Mouse (Mus musculus) c-Kit-positive CD71-positive TER-119-positive erythroid progenitor cells, embryonic 14.5 days (primary cell): ENCODE results near the gene Sel1l3.

Experiments used
- DNase-seq: peaks from one replicate; pipeline ENCODE4 v3.0.0-alpha.2; 2013; ENCODE audit warnings: low spot score

The Sel1l3 gene

DNA sequence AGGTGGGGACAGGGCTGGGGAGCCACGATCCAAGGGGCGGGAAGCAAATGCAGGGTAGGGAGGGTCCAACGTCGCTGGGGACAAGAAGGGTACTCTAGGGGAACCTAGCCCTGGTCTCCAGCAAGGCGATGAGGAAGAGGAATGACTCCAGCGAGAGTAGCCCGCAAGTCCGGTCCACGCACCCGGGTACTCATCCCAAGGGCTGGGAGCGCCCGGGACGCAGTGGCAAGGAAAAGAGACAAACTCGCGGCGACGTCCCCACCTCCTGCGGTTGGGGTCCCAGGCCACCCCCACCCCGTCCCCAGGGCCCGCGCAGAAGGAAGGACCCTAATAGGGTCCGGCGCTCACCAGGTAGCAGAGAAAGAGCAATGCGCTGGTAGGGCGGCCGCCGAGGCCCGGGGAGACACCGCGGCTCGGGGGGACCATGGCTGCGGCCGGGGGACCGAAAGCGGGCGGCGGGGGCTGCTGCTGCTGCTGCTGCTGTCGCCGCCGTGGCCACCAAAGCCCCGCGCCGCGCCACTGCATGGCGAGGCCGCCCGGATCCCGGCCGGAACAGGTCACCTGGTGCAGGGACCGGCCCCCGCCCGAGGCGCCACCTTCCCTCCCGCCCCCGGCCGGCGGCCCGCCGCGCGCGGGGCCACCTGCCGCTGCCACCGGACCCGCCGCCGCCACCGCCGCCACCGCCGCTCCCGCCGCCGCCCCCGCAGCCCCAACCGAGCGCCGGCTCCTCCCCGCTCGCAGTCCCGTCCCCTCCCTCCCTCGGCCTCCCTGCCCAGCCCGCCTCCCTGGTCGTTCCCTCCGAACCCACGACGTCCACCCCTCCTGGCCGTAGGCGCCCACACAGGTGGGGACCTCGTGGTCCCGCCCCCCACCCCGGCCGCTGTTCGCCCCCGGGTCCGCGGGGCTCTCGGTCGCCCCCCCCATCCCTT lies 681 bp downstream of the Sel1l3 start:
- DNase-seq, result no peak

DNA sequence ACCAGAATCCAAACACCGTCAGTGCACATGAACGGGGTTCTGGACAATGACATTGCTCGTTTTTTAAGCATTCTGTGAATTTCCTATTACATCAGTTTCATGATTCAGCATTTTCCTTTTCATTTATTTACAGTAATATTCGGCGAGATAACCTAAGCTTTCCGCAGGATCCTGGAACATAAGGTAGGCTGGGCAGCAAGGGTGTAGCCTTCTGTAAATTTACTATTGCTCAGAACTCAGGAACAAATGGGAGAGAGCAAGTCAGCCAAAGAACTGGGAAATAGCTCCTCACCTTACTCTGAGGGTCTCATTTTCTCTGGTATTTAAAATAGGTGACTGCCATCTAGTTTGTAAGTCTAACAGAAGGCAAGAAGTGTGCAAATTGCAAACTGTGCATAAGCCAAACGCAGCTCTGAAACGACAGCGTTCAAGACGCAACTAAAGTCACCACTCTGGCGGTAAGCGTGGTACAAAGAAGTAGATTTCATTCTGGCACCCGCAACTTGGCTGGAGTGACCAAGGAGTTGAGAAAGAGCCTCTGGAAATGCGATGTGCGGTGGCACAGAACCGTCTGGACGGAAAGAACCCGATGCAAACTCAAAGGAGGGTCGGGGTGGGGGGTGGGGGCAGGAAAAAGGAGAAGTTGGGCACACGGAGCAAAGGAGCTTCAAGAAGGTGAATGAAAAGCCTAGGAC lies 1.5 kb downstream of the Sel1l3 start:
- DNase-seq, result no peak

DNA sequence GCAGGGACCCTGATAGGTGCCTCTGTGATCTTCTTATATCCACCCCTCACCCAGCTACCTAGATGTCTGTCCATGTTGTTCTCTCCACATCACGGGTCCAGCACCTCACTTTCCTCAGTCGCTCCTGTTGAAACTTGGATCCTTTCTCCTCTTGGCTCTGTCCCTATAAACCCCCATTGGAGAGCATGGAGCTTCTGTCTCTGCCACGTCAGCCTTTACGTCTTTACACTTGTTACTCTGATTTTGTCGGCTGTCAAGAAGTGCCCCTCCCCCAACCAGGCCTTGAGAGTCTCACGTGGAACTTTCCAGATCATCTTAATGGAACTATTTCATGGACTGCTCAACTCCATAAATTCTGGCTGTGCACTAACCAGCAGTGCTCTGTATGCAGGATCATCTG lies 2.5 kb downstream of the Sel1l3 start:
- no peak for DNase-seq

DNA sequence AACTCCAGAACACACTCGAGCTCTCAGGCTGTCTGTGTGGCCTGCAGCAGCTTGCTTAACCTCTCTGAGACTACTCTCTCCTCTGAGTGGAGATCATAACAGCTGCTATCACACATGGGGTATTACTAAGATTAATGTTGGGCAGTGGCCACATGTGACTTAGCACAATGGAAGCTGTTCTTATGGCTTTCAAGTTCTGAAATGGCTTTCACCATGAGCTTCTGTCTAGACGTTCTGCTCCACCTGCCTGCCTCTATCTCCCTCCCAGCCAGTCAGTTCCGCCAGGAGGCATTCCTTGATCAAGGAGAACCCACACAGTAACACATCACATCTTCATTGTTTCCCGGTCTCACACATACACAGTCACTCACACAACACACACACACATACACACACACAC lies 3.2 kb downstream of the Sel1l3 start:
- no peak for DNase-seq

DNA sequence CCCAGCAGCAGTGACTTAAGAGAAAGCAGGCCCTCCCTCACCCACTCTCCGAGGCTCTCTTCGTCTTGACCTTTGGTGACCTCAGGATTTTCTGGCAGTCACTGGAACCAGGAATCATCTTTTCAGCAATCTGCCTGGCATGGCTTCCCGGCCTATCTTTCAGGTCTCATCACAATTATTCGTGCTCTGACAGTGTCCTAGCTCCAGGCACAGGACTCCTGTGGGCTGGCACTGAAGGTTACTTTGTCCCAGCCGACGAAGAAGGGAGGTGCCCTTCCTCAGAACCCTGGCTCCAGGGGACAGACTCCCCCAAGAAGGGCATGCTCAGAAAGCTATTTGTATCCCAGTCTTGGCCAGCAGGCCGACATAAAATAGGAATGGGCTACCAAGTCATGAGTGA lies 4.0 kb downstream of the Sel1l3 start:
- DNase-seq, result no peak

DNA sequence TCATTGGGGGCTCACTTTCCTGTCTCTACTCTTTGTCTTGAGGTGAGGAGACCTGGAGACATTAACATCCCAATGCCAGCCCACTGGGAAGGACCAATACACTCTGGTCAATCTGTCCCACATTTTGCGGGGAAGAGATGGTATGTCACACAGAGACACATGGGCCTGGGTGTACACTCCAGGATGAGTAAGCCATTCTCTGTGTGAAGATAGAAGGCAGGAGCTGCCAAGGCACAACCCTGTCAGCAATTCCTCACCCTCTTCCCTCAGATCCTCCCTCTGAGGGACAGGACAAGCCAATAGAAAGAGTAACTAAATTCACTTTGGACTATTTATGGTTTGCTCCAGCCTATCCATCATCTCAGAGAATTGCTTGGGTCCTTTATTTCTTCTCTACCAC lies 5.0 kb downstream of the Sel1l3 start:
- DNase-seq, result no peak

DNA sequence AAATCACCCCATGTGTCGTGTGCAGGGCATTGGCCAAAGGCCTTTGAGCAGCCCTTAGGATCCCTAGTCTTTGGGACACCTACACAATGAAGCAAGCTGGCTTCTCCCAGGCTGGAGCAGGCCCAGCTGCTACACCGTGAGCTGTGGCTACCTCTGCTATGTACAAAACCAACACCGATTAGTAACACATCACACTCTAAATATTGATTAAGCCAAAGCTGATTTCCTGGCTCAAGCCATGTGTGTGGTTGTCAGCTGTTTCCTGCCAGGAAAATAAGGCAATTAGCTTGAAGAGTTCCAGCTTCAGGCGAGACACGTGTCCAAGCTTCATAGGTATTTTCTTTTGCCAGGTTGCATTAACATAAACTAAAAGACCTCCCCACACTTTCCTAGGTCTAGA lies 7.2 kb downstream of the Sel1l3 start:
- no peak for DNase-seq

DNA sequence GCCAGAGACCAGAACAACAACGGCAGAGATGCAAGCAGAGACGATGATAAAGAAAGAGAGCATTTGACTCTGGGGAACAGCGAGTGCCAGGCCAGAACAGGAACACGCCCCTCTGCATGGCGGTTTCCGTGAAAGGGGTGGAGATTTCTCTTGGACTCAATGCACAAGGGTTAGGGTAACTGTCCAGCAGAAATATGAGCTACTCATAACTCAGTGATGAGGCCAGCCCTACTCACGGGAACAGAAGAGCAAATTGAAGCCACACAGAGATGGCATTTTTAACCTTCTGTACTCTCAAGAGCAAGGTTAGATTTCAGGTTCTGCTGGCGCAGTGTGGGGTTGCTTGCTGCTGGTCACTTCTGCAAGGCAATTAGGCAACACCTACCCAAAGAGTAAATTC lies 11.0 kb downstream of the Sel1l3 start:
- no peak for DNase-seq

DNA sequence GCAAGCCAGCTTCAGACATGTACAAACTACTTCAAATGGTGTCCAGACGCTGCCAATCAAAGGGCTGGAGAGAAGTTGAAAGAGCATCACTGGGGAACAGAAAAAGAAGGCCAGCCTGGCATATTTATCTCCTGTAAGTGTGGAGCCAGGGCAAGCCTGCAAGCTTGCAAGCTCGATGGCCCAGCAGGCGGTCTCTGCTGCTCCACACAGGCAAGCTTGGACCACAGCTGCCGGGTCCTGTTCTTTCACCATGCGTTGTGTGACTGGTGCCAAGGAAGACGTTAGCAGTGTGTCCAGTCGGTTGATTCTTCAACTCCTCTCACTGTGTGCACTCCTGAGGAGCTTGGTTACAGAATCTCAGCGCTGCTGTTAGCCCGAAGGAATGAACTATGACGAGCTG lies 12.9 kb downstream of the Sel1l3 start:
- DNase-seq, result no peak

DNA sequence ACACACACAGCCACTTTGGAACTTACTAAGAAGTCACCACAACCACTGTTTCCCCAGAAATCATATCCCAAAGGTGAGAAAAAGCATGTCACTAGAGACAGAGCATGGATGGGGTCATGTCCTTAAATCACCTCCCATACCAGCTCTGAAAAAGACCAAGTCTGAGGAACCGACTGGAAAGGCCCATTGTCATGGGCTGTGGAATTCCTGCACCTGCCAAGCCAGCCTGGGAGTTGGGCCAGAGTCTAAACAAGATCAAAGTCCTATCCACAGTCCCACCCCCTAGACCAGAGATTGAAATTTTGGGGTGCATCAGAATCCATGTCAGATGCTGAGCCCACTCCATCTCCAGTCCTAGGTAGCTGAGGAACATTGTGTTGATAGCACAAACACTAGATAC lies 15.3 kb downstream of the Sel1l3 start:
- DNase-seq, result no peak

DNA sequence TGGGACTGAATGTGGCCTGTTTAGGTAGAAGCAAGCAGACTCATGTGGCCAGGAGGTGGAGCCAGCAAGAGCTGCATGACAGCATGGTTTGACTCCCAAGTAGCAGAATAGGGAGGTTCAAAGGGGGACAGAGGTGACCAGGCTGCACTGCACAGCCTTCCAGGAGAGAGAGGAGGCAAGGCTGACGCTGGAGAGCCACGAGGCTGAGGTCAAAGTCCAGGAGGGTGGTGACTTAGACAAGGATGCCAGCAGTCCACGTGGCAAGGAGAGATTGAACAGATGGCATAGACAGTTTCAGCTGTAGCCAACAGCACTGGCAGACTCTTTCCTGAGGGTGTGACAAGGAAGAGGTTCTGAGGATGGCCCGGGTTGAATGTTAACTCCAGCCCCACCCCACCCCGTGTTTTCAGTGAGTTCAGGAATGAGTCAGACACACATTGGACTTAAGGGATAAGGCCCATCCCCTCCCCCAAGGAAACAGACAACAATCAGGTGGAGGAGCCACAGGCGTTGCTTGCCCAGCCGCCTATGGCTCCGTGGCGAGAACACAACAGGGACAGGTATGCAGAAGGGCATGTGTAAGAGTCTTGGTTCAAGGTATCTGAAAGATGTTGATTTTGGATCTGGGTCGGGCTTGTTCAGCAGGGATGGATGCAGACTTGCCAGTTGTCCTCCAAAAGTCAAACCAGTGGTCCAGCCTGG lies 17.2 kb downstream of the Sel1l3 start:
- no peak for DNase-seq

DNA sequence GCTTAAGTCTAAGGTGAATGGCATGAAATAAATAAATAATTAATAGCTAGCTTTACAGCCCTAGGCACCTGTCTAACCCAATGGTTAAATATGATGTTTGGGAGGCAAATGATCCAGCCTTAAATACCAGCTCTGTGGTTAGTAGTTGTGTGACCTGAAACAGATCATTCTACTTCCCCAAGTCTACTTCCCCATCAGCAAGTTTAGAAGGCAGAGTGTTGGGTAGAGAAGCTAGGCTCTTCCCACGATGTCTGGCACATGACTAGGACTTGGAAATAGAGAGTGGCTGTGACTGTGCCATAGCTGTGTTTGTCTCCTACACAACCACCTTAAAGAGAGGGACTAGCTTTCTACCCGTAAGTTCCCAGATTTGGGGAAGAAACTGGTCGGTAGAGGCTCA lies 18.9 kb downstream of the Sel1l3 start:
- DNase-seq, result no peak

DNA sequence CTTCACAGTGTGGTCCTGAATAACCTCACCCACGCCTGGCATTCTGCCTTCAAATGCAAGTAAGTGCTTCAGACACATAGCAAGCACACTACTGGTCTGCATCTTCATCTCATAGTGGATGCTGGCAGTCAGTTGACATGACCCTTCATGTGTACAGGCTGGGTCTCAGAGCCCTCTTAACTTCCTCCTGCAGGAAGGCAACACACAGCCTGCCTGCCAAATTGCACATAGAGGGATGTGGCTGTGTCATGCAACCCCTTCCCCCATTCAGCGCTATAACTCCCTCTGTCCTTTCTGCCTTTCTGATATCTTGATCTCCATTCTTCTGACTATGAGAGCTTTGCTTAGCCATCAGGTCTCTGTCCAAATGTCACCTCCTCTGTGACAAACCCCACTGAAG lies 19.3 kb downstream of the Sel1l3 start:
- no peak for DNase-seq

DNA sequence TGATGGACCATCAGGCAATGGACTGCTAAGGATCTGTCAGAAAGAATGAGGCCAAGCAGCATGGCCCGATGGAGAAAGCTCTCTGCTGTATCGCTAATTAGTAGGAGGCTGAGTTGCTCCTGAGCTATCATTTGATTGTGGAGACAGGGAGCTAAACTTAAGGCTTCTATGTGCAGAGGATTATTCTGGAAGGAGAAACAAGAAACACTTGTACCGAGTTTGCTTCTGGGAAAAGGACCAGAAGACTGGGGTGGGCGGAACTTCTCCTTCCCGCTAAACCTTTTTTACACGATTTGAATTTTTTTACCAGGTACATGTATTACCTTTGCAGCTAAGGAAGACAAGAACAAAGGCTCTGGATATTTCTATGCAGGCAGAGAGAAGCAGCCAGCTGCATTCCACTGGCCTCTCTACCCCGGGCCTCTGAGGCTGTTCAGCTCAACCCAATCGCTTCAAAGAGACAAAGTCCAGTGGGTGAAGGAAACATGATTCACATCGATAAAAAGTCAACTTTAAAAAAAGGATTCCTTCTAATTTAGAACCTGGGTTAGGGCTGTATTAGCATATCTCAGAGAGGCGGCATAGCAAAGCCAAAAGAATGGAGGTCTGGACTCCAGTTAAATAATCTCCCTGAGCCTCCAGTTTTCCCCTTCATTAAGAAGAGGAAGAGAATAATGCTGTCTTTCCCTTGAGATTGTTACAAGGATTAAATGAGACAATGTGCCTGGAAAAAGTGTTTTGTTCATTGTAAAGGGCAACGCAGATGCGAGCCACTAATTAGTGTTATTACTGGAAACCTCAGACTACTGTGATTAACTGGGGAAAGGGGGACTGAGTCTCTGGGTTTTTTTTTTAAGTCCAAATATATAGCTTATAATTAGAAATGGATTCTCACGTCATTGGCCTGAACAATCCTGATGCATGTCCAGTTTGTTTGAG lies 20.4 kb downstream of the Sel1l3 start:
- DNase-seq, result no peak

DNA sequence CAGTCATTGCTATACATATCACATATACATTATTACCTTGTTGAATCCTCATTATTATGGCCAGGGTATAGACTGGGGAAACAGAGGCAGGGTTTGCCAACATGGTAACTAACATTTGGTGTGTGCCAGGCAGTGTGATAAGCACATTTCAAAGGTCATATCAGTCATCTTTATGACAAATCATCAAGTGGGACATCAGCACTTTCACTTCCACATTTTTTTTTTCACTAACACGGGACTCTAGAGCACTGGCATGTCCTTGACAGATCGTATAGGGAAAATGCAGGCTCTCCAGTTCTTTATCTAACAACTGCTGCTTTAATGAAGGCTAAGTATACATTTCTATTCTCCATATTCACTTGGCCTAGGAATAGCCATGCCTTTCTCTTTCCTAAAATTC lies 25.1 kb downstream of the Sel1l3 start:
- DNase-seq, result no peak

DNA sequence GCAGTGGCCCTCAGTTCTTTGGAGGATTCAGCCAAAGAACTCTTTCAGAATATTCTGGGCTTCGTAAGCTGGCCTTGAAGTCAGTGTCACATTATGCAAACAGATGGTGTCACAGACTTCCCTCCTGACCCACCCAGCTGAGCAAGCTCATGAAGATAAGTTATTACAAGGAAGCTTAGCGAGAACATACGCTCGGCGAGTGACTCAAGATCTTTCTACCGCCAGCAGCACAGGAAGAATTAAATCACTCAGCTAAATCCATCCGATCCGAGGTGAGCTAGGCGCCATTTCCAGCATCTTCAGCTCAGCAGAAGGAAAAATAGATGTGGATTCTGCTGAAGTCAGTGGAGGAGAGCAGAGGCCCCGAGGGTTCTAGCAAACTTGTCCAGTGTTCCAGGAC lies 26.5 kb downstream of the Sel1l3 start:
- no peak for DNase-seq

DNA sequence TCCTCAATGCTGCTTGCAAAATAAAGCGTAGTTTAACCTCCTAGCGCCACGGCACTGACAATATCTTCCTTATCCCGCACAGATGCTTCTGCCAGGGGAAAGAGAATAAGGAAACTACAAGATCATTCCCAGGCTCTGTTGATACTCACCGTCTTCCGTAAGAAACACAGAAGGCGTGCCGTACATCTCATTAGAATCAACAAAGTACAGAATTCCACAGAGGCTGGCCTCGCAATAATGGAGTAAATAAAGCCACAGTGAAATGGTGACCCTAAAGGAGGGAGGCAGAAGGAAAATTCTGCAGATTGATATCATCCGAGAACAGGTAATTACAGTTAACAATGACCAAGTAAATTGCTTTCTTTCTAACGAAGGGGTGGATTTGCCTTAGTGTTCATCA lies 27.9 kb downstream of the Sel1l3 start:
- DNase-seq, result no peak

DNA sequence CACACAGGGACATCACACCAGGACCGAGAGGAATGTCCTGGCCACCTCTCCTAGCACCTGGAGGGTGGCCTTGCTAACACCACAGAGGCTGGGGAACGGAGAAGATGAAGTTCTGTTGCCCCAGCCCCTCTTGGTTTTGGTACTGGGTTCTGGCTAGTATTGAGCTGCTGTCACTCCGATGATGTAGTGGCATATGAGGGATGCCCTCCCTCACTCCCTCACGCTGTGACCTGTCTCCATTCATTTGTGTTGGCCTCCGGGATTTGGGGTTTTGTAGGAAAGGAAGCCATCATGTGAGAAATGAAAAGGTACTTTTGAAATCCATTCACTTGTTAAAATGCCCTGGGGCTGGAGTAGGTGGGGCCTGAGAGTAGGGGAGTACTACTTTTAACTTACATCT lies 33.8 kb downstream of the Sel1l3 start:
- DNase-seq, result no peak

DNA sequence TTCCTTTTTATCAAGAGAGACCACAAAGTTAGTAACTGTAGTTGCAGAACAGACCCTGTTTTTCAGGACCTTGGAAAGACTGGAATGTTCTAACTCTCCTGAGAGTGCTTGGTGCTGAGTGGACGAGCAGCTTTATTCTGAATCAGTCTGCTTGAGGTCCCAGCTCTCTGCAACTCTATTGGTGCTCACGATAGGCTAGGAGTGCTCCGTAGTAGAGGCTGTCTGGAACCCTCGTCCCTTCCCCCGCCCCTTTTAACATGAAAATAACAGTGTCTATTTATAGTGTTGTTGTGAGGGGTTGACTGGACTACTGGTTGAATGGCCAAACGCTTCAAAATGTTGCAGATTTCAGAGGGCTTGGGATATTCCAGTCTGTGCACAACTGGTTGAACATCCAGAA lies 37.0 kb downstream of the Sel1l3 start:
- DNase-seq, result no peak

DNA sequence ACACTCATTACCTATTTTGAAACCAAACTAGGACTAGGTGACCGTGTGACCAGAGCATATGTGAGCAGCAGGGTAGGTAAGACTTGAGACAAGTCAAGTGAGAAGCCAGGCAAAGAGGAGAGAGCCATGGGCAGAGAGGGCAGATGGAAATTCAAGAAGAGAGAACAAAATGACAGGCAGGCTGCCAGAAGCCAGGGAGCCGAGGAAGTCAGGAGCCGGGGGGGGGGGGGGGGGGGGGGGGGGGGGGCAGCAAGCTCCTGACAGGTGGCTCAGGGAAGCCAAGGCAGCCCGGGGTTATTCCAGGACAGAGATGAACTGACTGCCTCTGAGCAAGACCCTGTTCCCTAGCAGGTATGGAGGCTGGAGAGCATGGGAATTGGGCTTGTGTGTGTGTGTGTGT lies 37.7 kb downstream of the Sel1l3 start:
- DNase-seq, result no peak

DNA sequence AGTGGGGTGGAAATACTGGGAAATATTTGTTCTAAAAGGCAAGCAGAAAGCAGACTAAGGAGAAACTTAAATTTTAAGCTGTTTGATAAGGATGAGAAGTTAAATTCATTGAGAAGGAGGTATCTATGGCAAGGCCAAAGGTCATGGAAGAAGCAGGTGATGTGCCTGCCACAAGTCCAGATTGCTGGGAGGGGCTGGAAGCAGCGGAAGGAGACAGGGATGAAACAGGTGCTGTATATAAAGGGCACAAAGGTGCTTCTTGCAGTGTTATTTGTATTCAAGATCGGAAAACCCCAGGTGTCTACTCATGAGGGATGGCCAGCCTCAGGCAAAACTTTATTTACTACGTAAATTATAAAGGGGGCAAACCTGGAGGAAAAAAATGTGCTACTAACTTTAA lies 38.5 kb downstream of the Sel1l3 start:
- DNase-seq, result no peak

DNA sequence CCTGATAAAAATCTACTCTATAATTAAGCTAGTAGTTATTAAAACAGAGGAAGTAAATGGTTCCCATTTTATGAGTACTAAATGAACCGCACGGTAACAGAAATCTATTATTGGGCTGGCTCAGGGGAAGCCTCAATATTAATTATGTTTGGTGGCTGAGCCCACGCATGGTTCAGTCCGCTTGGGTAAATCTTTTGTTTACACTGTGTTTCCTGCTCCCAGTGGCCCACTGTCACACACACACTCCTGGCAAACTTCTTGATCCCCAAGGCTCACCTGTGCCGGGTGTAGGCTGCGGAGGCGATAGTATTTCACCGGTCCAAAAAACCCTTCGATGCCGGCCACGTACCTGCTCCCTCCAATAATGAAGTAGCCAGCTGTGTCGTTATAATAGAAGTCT lies 39.3 kb downstream of the Sel1l3 start:
- DNase-seq, result no peak
